Mouse (Mus musculus) frontal cortex, postnatal 10 days (tissue): ENCODE data around the gene Pip5k1b.

ENCODE experiments used
- DNase-seq, 2 experiments: peaks; one replicate each; pipeline ENCODE4 v3.0.0; 2022; ENCODE audit warnings: low spot score in 2 of 2, mixed read lengths in 1 of 2

Pip5k1b gene

GRCm38 (mm10) chr19:24543386-24544350, 12.0 kb downstream of the Pip5k1b start:
- DNase-seq, result no peak

GRCm38 (mm10) chr19:24542293-24542675, 13.4 kb downstream of the Pip5k1b start:
- no peak for DNase-seq

- no peak for DNase-seq
Measured at GRCm38 (mm10) chr19:24541669-24542292, 13.9 kb downstream of the Pip5k1b start.

GRCm38 (mm10) chr19:24540952-24541668, 14.6 kb downstream of the Pip5k1b start:
- DNase-seq, result no peak

GRCm38 (mm10) chr19:24539041-24539440, 16.6 kb downstream of the Pip5k1b start:
- no peak for DNase-seq

GRCm38 (mm10) chr19:24538181-24538580, 17.5 kb downstream of the Pip5k1b start:
- no peak for DNase-seq

GRCm38 (mm10) chr19:24537691-24538090, 18.0 kb downstream of the Pip5k1b start:
- DNase-seq, result no peak

- no peak for DNase-seq
Measured at GRCm38 (mm10) chr19:24536920-24537319, 18.8 kb downstream of the Pip5k1b start.

GRCm38 (mm10) chr19:24536280-24536679, 19.4 kb downstream of the Pip5k1b start:
- no peak for DNase-seq

GRCm38 (mm10) chr19:24535161-24535560, 20.5 kb downstream of the Pip5k1b start:
- no peak for DNase-seq

- no peak for DNase-seq
Measured at GRCm38 (mm10) chr19:24534733-24535132, 20.9 kb downstream of the Pip5k1b start.

- DNase-seq, result no peak
Measured at GRCm38 (mm10) chr19:24528910-24529561, 26.6 kb downstream of the Pip5k1b start.

GRCm38 (mm10) chr19:24528129-24528730, 27.4 kb downstream of the Pip5k1b start:
- DNase-seq, result no peak

- DNase-seq, result no peak
Measured at GRCm38 (mm10) chr19:24527613-24527948, 28.1 kb downstream of the Pip5k1b start.

- no peak for DNase-seq
Measured at GRCm38 (mm10) chr19:24526731-24527612, 28.7 kb downstream of the Pip5k1b start.

GRCm38 (mm10) chr19:24523476-24524313, 32.0 kb downstream of the Pip5k1b start:
- peak; percentile 20 to 28 for DNase-seq

- DNase-seq, result no peak
Measured at GRCm38 (mm10) chr19:24521997-24522396, 33.7 kb downstream of the Pip5k1b start.

GRCm38 (mm10) chr19:24521146-24521545, 34.5 kb downstream of the Pip5k1b start:
- no peak for DNase-seq

- no peak for DNase-seq
Measured at GRCm38 (mm10) chr19:24519732-24520409, 35.8 kb downstream of the Pip5k1b start.
